Mouse (Mus musculus): ENCODE data around the gene Zbtb2.
A peak's percentile ranks its signal among the peaks of the same experiment; 100 is the strongest.

Zbtb2 gene

GRCm38 (mm10) chr10:4334039-4334683, 53.7 kb downstream of the Zbtb2 start:
- DNase-seq (ENCODE audit: low spot score in 2 of 2) = peak; percentile 30 to 43

GRCm38 (mm10) chr10:4333319-4333718, 54.6 kb downstream of the Zbtb2 start:
- peak; percentile 18 to 46 for DNase-seq (ENCODE audit: low spot score in 2 of 2)

GRCm38 (mm10) chr10:4332228-4332979, 55.5 kb downstream of the Zbtb2 start:
- DNase-seq (ENCODE audit: low spot score in 2 of 2) = no peak

GRCm38 (mm10) chr10:4327716-4328115, 60.2 kb downstream of the Zbtb2 start:
- DNase-seq (ENCODE audit: low spot score in 2 of 2) = no peak

GRCm38 (mm10) chr10:4325562-4325961, 62.3 kb downstream of the Zbtb2 start:
- DNase-seq (ENCODE audit: low spot score in 2 of 2) = no peak

- no peak for DNase-seq (ENCODE audit: low spot score in 2 of 2)
Observed at GRCm38 (mm10) chr10:4323885-4324284, 64.0 kb downstream of the Zbtb2 start.
